Mouse (Mus musculus): Measurements from ENCODE around the gene Aaas. TPM values are rescaled to one million over a fixed set of nuclear protein-coding genes. Genes with fewer than 3 reads are reported as not detected.

Gene Aaas
- 10 to 100 TPM; 20.6 to 33.5 (median 24.7) TPM for total RNA-seq (2022)

DNA sequence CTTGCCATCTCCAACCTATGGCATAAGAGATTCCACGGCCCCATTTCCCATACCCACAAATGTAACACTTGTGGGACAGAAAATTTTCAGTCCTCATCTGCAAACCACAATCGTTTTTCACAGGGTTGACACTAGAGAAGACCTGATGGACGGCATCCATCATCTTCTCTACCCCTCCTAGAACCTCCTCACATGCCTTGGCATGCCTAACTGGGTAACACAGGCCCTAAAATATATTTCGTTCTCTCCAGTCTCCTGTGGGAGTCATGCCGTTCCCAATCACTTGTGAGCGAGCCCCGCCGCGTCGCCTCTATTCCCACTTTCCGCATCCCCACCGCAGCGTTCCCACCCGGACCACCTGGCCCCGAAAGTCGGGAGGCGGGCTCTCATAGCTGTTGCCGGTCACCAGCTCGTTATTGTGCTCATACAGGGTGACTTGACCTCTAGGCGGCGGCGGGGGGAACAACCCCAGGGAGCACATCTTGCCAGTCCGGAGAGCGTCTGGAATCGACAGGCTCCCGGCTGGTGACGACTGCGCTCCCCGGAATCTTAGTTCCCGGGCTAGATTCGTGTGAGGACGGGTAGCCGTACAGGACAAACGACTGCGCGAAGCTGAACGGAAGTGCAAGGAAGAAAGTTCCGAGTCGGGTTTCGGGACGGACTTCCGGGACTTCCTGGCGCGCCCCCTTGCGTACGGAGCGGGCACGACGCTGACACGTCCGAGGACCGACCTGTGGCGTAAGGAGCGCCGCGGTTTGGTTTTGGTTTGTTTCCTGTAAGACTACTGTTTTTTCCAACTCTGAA, at the start of gene Aaas:
Aaas (minus strand) TSS at position 634 of the 804 bp plus-strand sequence.
- DNase-seq (ENCODE audit: low spot score in 2 of 2), result peak; percentile 90 to 95

DNA sequence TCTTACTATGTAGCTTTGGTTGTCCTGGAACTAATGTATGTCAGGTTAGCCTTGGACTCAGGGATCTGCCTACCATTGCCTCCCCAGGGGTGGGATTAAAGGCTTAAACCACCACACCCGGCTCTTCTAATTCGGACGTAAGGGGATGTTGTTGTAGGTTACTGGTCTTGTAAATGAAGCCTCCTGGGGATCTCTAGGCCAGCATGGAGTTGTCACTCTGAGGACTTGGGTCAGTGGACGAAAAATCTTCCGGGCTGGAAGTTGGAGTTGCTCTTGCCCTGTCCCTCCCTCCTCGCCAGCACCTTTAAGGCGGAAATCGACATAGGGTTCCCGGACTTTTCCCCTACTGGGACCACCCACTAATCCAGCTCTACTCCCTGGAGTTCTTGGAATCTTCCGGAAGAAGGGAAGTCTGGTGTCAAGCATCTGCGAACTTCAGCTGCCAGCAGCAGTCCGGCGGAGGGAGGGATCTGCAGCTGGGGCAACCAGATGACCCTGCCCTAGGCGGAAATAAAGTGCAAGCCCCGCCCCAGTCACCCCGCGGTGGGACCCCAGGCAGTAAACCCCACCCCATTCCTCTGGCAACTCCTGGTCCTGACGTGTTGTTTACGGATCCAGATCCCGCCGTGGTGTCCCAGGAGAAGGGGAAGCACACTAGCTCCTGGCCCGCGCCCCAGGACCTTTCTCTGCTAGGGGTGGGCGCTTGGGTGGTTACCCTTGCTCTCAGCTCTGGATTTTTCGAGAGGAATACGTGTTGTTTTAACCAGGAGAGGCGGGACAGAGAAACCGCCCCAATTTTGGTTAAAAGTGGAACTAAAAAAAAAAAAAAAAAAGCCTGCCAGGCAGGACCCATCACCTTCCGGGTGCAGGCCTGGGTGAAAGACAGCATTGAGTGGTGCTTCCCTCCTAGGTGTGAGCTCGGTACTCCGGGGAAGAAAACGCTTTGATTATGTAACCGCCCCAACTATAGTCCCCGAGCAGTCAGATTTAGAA, 49.0 kb upstream of the Aaas start:
- DNase-seq (ENCODE audit: low spot score in 2 of 2), result peak; percentile 48 to 61

DNA sequence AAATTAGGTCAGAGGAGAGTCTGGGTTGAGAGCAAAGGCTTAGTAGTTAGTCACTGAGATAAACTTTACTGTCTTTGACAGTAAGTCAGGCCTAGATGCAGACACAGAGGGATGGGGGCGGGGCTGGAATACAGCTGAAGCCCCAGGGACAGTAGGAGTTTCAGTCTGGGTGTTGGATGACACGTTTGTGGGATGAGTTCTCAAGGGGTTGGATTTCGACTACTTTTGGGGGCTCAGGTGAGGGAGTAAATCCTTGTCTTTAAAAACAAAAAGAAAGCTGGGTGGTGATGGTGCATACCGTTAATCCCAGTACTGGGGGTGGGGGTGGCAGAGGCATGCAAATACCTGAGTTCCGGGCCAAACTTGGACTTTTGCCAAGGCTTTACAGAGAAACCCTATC, 48.1 kb upstream of the Aaas start:
- DNase-seq (ENCODE audit: low spot score in 2 of 2), result no peak

DNA sequence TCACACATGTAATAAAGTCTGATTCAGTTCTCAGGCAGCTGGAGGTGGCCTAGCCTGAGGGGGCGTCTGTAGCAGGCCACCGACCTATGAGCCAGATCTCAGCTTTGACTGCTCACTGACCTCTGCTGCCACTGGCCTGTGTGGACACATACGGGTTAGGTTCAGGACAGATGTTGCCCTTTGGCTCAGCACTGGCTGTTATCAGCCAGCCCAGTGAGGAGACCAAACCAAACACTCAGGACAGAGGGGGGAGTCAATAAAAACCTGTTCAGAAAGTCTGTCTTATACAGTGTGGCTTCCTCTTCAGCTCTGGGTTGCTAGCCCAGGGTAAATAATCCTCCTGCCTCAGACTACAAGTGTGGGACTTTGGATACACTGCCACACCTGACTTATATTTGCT, 44.5 kb upstream of the Aaas start:
- DNase-seq (ENCODE audit: low spot score in 2 of 2), result no peak

DNA sequence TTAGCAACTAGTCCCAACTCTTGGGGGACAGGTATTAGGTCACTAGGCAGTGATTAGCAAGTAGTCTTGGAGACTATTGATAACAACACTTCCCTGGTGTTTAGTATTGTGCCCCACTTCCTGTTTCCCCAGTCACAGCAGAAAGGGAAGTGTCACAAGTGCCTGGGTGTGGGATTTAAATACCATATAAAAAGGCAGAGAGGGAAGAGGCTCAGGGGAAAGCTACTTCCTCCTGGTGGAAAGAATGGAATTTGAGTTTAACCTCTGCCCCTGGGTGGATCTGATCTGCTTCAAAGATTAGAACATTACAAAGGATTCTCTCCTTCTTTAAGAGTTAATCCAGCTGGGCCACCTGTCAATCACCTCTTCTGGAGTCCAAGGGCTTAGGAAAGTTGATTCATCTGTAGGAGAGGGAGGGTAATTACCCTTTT, 43.0 kb upstream of the Aaas start:
- no peak for DNase-seq (ENCODE audit: low spot score in 2 of 2)

DNA sequence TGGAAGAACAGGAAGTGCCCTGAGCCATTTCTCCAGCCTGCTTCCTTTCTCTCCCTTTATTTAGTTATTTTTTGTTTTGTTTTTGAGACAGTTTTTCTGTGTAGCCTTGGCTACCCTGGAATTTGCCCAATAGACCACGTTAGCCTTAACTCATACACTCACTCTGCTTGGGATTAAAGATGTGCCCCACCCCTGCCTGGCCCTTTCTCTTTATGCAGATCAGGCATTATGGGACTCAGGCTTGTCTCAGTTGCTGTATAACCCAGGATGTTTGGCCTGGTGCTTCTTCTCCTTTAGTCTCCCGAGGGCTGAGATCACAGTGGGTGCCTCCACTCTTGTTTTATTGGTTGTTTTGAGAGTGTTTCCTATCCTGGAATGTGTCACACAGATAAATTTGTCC, 41.9 kb upstream of the Aaas start:
- DNase-seq (ENCODE audit: low spot score in 2 of 2), result no peak

DNA sequence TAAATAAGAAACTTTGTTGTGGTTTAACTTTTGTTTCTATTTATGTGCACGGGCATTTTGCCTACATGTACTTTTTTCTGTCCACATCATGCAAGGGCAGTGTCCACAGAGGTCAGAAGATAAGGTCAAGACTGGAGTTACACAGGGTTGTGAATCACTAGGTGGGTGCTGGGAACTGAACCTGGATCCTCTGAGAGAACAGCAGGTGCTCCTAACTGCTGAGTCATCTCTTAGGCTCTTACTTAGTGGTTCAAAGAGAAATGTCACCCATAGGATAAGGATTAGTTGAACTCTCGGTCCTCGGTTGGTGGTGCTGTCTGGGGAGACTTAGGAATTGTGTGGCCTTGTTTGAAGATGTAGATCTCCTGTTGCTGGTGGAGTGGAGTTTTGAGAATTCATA, 38.4 kb upstream of the Aaas start:
- no peak for DNase-seq (ENCODE audit: low spot score in 2 of 2)

DNA sequence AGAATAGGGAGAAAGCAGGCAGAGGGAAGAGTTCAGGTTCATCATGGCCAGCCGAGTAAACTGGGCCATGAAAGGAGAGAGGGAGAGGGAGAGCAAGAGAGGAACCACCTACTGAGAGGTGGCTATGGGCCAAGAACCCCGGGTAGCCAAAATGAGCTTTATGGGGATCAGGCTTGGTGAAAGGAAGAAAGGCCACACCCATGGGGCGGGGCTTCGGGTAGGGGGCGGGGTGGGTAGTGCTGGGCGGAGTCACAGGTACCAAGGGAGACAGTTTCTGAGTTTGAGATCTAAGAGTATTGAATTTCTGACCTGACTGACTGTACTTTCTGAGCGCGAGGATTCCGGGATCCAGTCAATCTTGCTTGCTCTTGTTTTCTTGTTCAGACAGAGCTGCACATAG, 36.1 kb upstream of the Aaas start:
- no peak for DNase-seq (ENCODE audit: low spot score in 2 of 2)

DNA sequence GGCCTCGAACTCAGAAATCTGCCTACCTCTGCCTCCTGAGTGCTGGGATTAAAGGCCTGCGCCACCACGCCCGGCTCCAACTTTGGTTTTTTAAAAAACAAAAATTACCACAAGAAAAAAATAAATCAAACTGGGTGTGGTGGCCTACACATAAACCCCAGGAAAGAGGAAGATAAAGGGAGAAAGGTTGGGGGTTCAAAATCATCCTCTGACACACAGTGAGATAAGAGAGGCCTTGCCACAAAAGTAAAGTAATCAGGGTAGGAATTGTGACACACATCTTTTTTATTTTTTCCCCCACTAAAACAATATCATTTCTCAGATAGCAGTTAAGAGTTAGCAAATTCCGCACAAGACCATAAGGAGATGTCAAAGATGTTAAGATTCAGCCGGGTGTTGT, 33.1 kb upstream of the Aaas start:
- no peak for DNase-seq (ENCODE audit: low spot score in 2 of 2)

DNA sequence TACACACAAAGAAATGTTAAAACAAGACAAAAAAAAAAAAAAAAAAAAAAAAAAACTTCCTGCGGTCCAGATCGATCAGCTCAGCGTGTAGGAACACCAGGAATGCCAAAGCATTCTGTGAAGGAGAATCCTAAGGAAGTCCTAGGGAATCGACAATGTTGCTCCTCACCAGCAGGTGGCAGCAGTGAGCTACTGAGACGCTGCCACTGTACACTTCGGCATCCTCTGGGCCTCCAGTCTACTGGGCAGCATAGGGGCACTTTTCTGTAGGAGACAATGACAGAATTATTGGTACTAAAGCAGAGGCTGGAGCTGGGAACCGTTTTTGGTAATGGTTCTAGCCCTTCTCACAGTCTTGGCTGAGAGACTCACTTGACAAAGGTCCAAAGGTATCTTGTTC, 31.0 kb upstream of the Aaas start:
- peak; percentile 66 to 82 for DNase-seq (ENCODE audit: low spot score in 2 of 2)

DNA sequence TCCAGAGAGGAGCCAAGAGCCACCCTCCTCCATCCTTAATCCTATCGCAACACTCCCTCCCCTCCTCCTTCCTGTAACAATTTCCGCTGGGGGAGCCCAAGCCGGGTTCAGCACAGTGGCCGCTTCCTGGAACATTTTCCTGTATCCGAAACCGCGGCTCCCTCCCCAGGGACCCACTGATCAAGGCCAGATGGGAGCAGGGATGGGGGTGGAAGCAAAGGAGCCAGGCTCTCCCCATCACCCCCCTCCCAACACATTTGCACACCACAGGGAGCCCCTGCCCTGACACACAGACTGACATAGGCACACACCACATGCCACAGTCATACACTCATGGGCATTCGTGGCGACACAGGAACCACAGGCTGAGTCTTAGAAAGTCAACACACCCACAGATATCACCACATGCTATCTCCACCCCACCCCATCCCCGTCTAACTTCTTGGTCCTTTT, 27.3 kb upstream of the Aaas start:
- DNase-seq (ENCODE audit: low spot score in 2 of 2), result no peak

DNA sequence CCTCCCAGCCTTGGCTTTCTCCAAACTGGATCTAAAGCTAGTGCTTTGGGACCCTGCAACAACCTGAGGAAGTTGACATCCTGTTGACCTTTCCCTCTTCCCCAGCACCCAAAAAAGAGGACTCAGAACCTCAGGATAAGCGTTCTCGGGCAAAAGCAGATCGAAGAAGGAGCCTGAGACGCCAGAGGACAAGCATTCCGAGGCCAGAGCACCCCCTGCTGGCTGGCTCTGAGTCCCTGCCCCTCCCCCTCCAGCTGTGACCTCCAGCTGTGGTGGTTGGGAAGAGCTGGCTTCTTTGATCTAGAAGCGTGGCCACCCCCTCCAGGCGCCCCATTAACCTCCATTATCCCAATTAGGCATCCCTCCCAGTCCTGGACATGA, 26.6 kb upstream of the Aaas start:
- peak; percentile 65 to 68 for DNase-seq (ENCODE audit: low spot score in 2 of 2)

DNA sequence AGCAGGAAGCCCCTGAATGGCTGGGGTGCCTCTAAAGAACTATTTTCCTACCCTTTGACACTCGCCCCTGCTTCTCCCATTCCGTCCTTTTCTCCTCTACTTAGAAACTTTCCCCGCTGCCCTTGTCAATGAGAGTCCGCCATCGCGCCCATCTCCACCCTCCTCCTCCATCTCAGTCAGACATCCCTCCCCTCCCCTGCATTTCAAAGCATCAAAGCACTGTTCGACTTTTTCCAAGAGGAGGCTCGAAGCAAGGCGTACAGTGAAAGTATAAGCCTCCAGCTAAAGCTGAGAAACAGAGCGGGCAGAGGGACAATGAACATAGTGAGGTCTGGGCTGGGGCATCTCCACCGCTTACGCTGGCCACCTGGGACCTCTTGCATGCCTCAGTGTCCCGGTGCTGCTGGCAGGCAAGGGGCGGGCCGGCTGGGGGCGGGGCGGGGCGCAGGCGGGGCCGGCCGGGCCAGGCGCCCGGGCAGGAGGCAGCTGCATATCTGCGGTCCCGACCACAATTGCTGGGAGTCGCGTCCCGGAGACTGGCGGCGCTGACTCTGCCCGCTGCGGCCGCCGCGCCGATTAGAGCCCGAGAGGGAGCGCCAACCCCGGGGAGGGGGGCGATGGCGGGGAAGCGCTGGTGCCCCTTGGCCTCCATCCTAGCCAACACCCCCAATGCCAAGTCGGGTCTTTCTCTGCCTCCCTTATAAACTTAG, 26.0 kb upstream of the Aaas start:
- peak in 1 of 2 experiments; percentile 19 for DNase-seq (ENCODE audit: low spot score in 2 of 2)

DNA sequence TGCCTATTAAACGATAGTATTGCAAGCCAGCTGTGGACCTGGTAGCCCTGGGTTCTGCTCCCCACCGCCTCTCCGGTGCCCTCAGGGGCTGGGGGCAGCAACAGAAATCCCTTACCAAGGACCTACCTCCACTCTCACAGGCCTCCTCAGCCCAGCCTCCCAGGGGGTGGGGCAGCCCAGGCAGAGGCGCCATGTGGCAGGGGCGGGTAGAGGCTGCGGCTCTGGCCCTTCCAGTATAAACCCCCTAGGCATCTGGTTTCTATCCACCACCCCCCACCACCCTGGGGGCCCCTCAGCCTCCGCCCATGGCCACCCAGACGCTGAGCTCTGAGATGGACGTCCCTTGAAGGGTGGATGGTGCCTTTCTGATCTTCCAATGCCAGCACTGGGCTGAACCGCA, 20.2 kb upstream of the Aaas start:
- DNase-seq (ENCODE audit: low spot score in 2 of 2), result no peak

DNA sequence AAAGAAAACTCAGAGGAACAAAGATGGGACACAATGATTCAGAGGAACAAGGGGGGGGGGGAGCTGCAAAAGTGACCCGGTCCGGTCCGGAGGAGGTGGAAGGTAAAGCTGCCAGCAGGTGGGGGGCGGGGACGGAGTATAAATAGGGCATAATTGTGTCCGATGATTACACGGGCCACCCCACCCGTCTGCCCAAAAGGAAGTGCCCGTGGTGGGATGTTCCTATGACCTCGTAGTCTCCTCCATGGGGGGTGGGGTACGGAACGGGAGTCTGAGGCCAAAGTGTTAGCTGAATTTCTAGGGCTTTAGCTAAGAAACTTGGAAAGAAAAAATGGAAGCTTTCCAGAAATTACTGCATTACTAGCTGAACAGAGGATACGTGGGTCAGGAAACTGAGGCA, 19.4 kb upstream of the Aaas start:
- no peak for DNase-seq (ENCODE audit: low spot score in 2 of 2)

DNA sequence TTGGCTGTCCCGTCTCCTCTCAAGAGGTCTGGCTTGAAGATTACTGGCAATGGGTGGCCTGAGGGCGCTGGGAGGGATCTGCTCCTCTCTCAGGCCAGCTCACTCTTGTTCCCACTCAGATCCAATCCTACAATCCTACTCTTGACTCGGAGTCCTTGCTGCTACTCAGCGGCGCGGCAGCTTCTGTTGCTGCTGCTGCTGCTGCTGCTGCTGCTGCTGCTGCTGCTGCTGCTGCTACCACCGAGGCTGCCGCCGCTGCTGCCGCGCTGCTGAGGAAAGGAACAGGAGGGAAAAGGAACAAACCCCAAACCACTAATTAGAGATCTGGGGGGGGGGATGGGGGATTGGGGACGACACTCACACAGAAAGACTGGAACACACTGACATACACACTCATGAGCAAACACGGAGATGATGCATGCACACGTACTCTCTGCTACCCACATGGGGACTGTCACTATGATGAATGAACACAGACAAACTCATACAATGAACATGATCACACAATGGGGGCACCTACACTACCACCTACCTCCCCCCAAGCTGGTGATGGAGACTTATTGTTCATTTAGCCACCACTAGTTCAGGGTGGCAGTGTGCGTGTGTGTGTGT, 16.3 kb upstream of the Aaas start, which contains the start of gene Sp7:
Sp7 (minus strand) TSS at position 450 of the 612 bp plus-strand sequence.
- no peak for DNase-seq (ENCODE audit: low spot score in 2 of 2)

DNA sequence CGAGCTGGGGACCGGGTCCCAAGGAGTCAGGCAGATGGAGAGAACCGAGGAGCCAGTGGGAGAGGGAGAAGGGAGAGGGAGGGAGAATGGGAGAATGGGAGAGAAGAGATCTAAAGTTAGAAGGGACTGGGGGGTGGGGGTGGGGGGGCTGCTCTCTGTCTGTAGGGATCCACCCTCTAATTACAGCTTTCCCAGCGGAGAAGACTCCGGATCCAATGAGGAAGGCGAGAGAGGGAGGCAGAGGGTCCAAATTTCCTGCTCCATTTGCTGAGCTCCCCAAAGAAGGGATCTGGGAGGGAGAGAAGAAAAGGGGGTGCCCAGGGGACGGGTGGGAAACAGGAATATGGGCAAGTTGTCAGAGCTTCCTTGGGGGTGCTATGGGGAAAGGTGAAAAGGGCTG, 15.7 kb upstream of the Aaas start:
- no peak for DNase-seq (ENCODE audit: low spot score in 2 of 2)

DNA sequence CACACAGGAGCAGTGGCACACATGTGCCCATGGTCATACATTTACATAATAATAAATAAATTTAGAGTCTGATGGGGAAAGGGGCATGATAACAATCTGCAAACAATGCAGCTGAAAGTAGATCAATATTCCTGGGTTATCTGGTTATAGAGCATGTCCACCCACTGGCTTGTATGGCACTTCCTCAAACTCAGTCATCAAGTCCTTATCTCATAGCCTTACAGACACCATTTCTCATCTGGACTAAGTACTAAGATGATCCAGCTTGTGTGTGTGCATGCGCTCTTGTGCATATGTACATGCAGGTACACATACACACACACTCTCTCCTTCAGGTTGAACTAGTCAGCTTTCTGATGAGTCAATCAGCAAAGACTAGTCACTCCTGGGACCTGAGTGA, 14.1 kb upstream of the Aaas start:
- DNase-seq (ENCODE audit: low spot score in 2 of 2), result no peak

DNA sequence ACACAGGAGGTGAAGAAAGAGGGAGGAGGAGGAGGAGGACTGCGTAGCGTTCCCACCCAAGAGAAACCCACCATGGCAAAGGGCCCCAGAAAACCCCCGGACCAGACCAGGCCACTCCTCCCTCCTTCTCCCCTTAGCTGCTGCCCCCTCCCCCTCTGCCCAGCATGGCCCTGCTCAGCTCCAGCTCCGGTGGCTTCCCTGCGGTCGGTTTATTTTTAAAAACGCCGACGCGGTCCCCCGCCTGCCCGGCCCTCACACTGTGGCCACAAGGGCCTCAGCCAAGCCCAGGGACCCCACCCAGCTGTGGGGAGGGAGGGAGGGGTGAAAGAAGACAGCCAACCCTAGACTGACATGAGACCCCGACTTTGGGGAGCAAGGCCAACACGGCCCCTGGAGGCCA, 12.1 kb upstream of the Aaas start:
- no peak for DNase-seq (ENCODE audit: low spot score in 2 of 2)

DNA sequence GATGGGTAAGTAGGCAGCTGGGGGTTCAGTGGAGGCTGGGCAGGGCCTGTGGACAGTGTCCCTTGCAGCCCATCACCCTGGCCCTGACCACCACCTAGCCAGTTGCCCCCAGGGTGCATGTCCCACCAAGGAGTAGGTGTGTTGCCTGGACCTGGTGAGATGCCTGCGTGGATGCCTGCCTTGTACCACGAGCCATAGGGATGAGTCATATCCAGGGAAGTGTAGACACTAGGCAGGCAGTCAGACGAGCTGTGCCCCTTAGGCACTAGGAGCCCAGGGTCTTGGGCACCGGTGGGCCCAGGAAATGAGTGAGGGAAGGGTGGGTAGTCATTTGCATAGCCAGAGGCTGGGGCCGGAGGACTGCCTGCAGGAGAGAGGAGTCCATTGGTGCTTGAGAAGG, 8.3 kb upstream of the Aaas start:
- no peak for DNase-seq (ENCODE audit: low spot score in 2 of 2)

DNA sequence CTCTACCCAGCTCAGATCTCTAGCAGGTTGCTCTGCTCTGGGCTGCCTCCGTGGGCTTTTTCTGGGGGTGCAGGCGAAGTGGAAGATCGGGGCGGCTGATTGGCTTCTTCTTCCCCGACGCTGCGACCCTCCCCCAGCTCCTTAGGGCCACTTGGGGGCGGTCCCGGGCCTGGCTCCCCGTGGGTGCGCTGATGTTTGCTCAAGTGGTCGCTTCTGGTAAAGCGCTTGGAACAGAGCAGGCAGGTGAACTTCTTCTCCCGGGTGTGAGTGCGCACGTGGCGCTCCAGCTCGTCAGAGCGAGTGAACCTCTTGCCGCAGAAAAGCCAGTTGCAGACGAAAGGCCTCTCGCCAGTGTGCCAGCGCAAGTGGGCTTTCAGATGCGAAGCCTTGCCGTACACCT, 7.6 kb upstream of the Aaas start:
- DNase-seq (ENCODE audit: low spot score in 2 of 2), result no peak

All from layer of hippocampus, adult 8-10 months (tissue).